Comparison of ENCODE assay signal across 26 mouse cellular contexts in genomic region chr1:173579079-173579478, GRCm38 (mm10). TPM values are rescaled to one million over a fixed set of nuclear protein-coding genes. Genes with fewer than 3 reads are reported as not detected.
DNase-seq lines count a peak whose midpoint lies in the region; ATAC-seq and TF ChIP-seq lines count a peak whose summit lies in the region.
"Had no signal": no experiment of that assay in that cellular context is flagged by ENCODE, and none has a peak within 500 bp of the region (broad histone marks: within the 10 kb centered on the region; RNA-seq: fewer than 3 reads in every experiment).

No protein-coding gene starts in this region.

- dilution Hi-C loops in CH12.LX (cut with MboI; ENCODE audit: extremely low pct_ligation_motif_present, extremely low pct_unique_long_range_greater_than_20kb, low sequenced_read_pairs) = no loop called here

- DNase-seq in A20 (ENCODE audit: low read depth, low spot score) (peak; percentile 62), CH12.LX (ENCODE audit: extremely low read depth) (peak; percentile 52)
- DNase-seq in forebrain, postnatal 0 days = no peak
- DNase-seq in gastrocnemius, adult 2 months = no peak
- DNase-seq: adrenal gland, adult 2 months; adrenal gland, adult 8-10 months; adrenal gland, postnatal 10 days; adrenal gland, postnatal 14 days; adrenal gland, postnatal 25 days; adrenal gland, postnatal 36 days; B cell, adult 2 months; cerebellum, adult 11 months; cerebellum, adult 11-12 months; cerebellum, adult 18-20 months; cerebellum, adult 2 months; cerebellum, adult 8-10 months had no signal

- H3K79me2 ChIP-seq in CH12.LX (replicated peaks; ENCODE audit: control insufficient read depth, extremely low read depth, insufficient read depth, poor library complexity, severe bottlenecking) = peaks cover 11% of the 10 kb centered on the region

- H3K27ac ChIP-seq in CH12.LX (ENCODE audit: insufficient read depth, low read depth) = peak overlapping the region; percentile 74; the same call in 1 of the 2 replicates
- no peak overlapping the region for H3K27ac ChIP-seq in forebrain, postnatal 0 days (ENCODE audit: low read depth, low read length)
- H3K27ac ChIP-seq in gastrocnemius, adult 2 months = no peak overlapping the region

- intact Hi-C loops in gastrocnemius, adult 2 months (cut with DNase I) = no loop called here

- 95% methylated on average over 9 of the region's 9 CpGs for WGBS in forebrain, postnatal 0 days

- no peak for TF ChIP-seq CTCF in CH12.LX (conservative IDR thresholded peaks at IDR 0.05 in 1 of 2, IDR thresholded peaks at IDR 0.05 in 1 of 2; ENCODE audit: low read depth in 2 of 2, low read length in 2 of 2)
- no peak for TF ChIP-seq CTCF in forebrain, postnatal 0 days (IDR thresholded peaks at IDR 0.05; ENCODE audit: low read depth)
- TF ChIP-seq CTCF in gastrocnemius, adult 2 months (IDR thresholded peaks at IDR 0.05) = no peak

- H3K4me2 ChIP-seq in CH12.LX (ENCODE audit: insufficient read depth, low read depth, poor library complexity, severe bottlenecking) = peak overlapping the region; percentile 52; the same call in 1 of the 2 replicates
- no peak overlapping the region for H3K4me2 ChIP-seq in forebrain, postnatal 0 days (ENCODE audit: low read depth)

- H3K4me1 ChIP-seq in CH12.LX (ENCODE audit: control insufficient read depth in 1 of 2, insufficient read depth in 2 of 2) = no peaks in the 10 kb centered on the region
- H3K4me1 ChIP-seq in forebrain, postnatal 0 days (ENCODE audit: insufficient read depth) = no peaks in the 10 kb centered on the region

- peaks cover 6 to 10% of the 10 kb centered on the region in 2 experiments for H3K36me3 ChIP-seq in CH12.LX (replicated peaks in 1 of 2; ENCODE audit: control insufficient read depth in 1 of 2, insufficient read depth in 1 of 2, low read length in 1 of 2)
- no peaks in the 10 kb centered on the region for H3K36me3 ChIP-seq in forebrain, postnatal 0 days (ENCODE audit: insufficient read depth)
- H3K36me3 ChIP-seq: G1E had no signal

- H3K9me3 ChIP-seq in CH12.LX (replicated peaks; ENCODE audit: low read length) = peaks cover 6% of the 10 kb centered on the region
- H3K9me3 ChIP-seq in forebrain, postnatal 0 days (ENCODE audit: low read length) = no peaks in the 10 kb centered on the region

- TF ChIP-seq RAD21 in CH12.LX (IDR thresholded peaks at IDR 0.05; ENCODE audit: low read depth, low read length) = no peak

- peak overlapping the region; percentile 68 for H3K9ac ChIP-seq in CH12.LX (ENCODE audit: insufficient read depth, low read depth)
- no peak overlapping the region for H3K9ac ChIP-seq in forebrain, postnatal 0 days

- peak; percentile 63; the same call in 1 of the 2 replicates for TF ChIP-seq EP300 in CH12.LX (IDR thresholded peaks at IDR 0.05; ENCODE audit: low read length)

- in situ Hi-C loops in CH12.LX (cut with MboI; ENCODE audit: low pct_ligation_motif_present, low pct_unique_long_range_greater_than_20kb, low sequenced_read_pairs) = no loop called here

- no peak for TF ChIP-seq POLR2A in CH12.LX (IDR thresholded peaks at IDR 0.05; ENCODE audit: low read depth, low read length)

- H3K27me3 ChIP-seq in CH12.LX (replicated peaks) = no peaks in the 10 kb centered on the region
- H3K27me3 ChIP-seq in forebrain, postnatal 0 days (ENCODE audit: insufficient read depth, low read length) = no peaks in the 10 kb centered on the region
- H3K27me3 ChIP-seq: Patski had no signal

- peak overlapping the region; percentile 64 to 75 (median 65) for H3K4me3 ChIP-seq in CH12.LX (replicated peaks in 1 of 3; ENCODE audit: low read depth in 2 of 3, low read length in 2 of 3, poor library complexity in 1 of 3)
- no peak overlapping the region for H3K4me3 ChIP-seq in forebrain, postnatal 0 days (ENCODE audit: low read depth, low read length)
- no peak overlapping the region for H3K4me3 ChIP-seq in gastrocnemius, adult 2 months

- no peak for ATAC-seq in forebrain, postnatal 0 days
- ATAC-seq: activated CD4-positive, CD25-positive, alpha-beta regulatory T cell, adult 4 months; CD4-positive, CD25-positive, alpha-beta regulatory T cell, adult 4 months; Patski had no signal

TF ChIP-seq in CH12.LX, 34 proteins besides CTCF, POLR2A, EP300 and RAD21:
- TF ChIP-seq MAFK (IDR thresholded peaks at IDR 0.05; ENCODE audit: insufficient replicate concordance, low read length) (0 out of 2 replicates have a peak, but pooled peaks have one; percentile 30), USF1 (IDR thresholded peaks at IDR 0.05; ENCODE audit: low read depth, low read length) (no peak), SMC3 (IDR thresholded peaks at IDR 0.05; ENCODE audit: low read depth, low read length) (no peak), TCF12 (IDR thresholded peaks at IDR 0.05; ENCODE audit: low read depth, low read length) (no peak), ETS1 (conservative IDR thresholded peaks at IDR 0.05; ENCODE audit: low read depth, low read length) (peak; percentile 43; the same call in 1 of the 2 replicates), MAX (IDR thresholded peaks at IDR 0.05; ENCODE audit: low read length) (peak; percentile 54; the same call in 1 of the 2 replicates), JUN (IDR thresholded peaks at IDR 0.05; ENCODE audit: insufficient read depth, low read depth, low read length) (peak; percentile 13; the same call in 1 of the 2 replicates), IRF4 (IDR thresholded peaks at IDR 0.05; ENCODE audit: low read depth, low read length) (peak; percentile 71; the same call in 1 of the 2 replicates), CHD1 (IDR thresholded peaks at IDR 0.05; ENCODE audit: low read depth, low read length) (no peak), BHLHE40 (IDR thresholded peaks at IDR 0.05; ENCODE audit: low read depth, low read length) (no peak), E2F4 (IDR thresholded peaks at IDR 0.05; ENCODE audit: insufficient replicate concordance, low read depth, low read length) (no peak), KAT2A (IDR thresholded peaks at IDR 0.05; ENCODE audit: insufficient replicate concordance, low read length) (no peak), MYC (IDR thresholded peaks at IDR 0.05; ENCODE audit: low read depth, low read length) (peak; percentile 49; the same call in 1 of the 2 replicates), USF2 (conservative IDR thresholded peaks at IDR 0.05; ENCODE audit: low read depth, low read length) (no peak), MAZ (IDR thresholded peaks at IDR 0.05; ENCODE audit: low read depth, low read length) (no peak), SIN3A (IDR thresholded peaks at IDR 0.05; ENCODE audit: low read length) (peak; percentile 88), TBP (conservative IDR thresholded peaks at IDR 0.05; ENCODE audit: low read depth, low read length) (0 out of 2 replicates have a peak, but pooled peaks have one; percentile 30), ZKSCAN1 (IDR thresholded peaks at IDR 0.05; ENCODE audit: borderline replicate concordance, low read depth, low read length) (no peak), GABPA (IDR thresholded peaks at IDR 0.05; ENCODE audit: insufficient replicate concordance, low read depth, low read length) (no peak), HCFC1 (IDR thresholded peaks at IDR 0.05; ENCODE audit: low read depth, low read length) (peak; percentile 37), NELFE (IDR thresholded peaks at IDR 0.05; ENCODE audit: low read depth, low read length) (no peak), NRF1 (IDR thresholded peaks at IDR 0.05; ENCODE audit: low read depth, low read length) (no peak), MEF2A (IDR thresholded peaks at IDR 0.05; ENCODE audit: borderline replicate concordance, low read depth, low read length) (no peak), RCOR1 (conservative IDR thresholded peaks at IDR 0.05; ENCODE audit: low read depth, low read length) (no peak), ZC3H11A (IDR thresholded peaks at IDR 0.05; ENCODE audit: low read depth, low read length) (no peak), CHD2 (IDR thresholded peaks at IDR 0.05; ENCODE audit: low read length) (no peak), POLR2AphosphoS2 (IDR thresholded peaks at IDR 0.05; ENCODE audit: low read depth, low read length) (no peak), PAX5 (IDR thresholded peaks at IDR 0.05; ENCODE audit: low read length) (no peak), ZMIZ1 (IDR thresholded peaks at IDR 0.05; ENCODE audit: low read depth, low read length) (0 out of 2 replicates have a peak, but pooled peaks have one; percentile 29), JUND (conservative IDR thresholded peaks at IDR 0.05; ENCODE audit: low read depth, low read length) (0 out of 2 replicates have a peak, but pooled peaks have one; percentile 15), MXI1 (IDR thresholded peaks at IDR 0.05; ENCODE audit: low read depth, low read length) (peak; percentile 46; the same call in 1 of the 2 replicates), UBTF (IDR thresholded peaks at IDR 0.05; ENCODE audit: low read depth, low read length) (no peak), ZNF384 (IDR thresholded peaks at IDR 0.05; ENCODE audit: low read depth, low read length) (no peak)

RNA-seq across cellular contexts. Expression of gene Ifi213, which starts 20.0 kb away (rescaled TPM):
- 41.2 and 46.5 TPM in 2 replicates for total RNA-seq in CH12.LX (2012; rRNA removed)
- 70.8 and 78.0 TPM in 2 replicates for total RNA-seq in CH12.LX (2014; rRNA removed)
- polyA plus RNA-seq in CH12.LX (2012; ENCODE audit: insufficient read length, low read depth) = 40.1 and 42.7 TPM in 2 replicates
- total RNA-seq in forebrain, postnatal 0 days (2014; rRNA removed) = 0.08 and 0.24 TPM in 2 replicates
- 0.16 TPM in 1 of 2 replicates, not detected in the other for polyA plus RNA-seq in forebrain, postnatal 0 days (2015; fragmentation: Nextera tagmentation; extraction: Ambion mirVana)
- total RNA-seq in gastrocnemius, adult 2 months (2021) = not detected
- total RNA-seq: MEL had no signal
- polyA plus RNA-seq: C2C12, G1E, Patski had no signal

RNA-seq across cellular contexts. Expression of gene Ifi214, which starts 43.3 kb away (rescaled TPM):
- total RNA-seq in CH12.LX (2012; rRNA removed) (not detected in 2 replicates), CH12.LX (2014; rRNA removed) (0.16 TPM in 1 of 2 replicates, not detected in the other)
- polyA plus RNA-seq in CH12.LX (2012; ENCODE audit: insufficient read length, low read depth) = 0.09 and 0.40 TPM in 2 replicates
- total RNA-seq in forebrain, postnatal 0 days (2014; rRNA removed) = not detected in 2 replicates
- polyA plus RNA-seq in forebrain, postnatal 0 days (2015; fragmentation: Nextera tagmentation; extraction: Ambion mirVana) = not detected in 2 replicates
- not detected for total RNA-seq in gastrocnemius, adult 2 months (2021)
- total RNA-seq: adrenal gland, adult 18-20 months; adrenal gland, postnatal 36 days; adrenal gland, postnatal 4 days; ES-E14; MEL had no signal
- polyA plus RNA-seq: brain, embryonic 14.5 days; C2C12; cerebellum, adult 2 months; G1E; Patski had no signal

RNA-seq across cellular contexts. Expression of gene Ifi209, which starts 51.6 kb away (rescaled TPM):
- total RNA-seq in CH12.LX (2012; rRNA removed) = 0.72 and 0.76 TPM in 2 replicates
- total RNA-seq in CH12.LX (2014; rRNA removed) = 3.2 and 4.3 TPM in 2 replicates
- polyA plus RNA-seq in CH12.LX (2012; ENCODE audit: insufficient read length, low read depth) = 4.9 and 6.2 TPM in 2 replicates
- 0.15 and 0.33 TPM in 2 replicates for total RNA-seq in forebrain, postnatal 0 days (2014; rRNA removed)
- 0.04 and 0.06 TPM in 2 replicates for polyA plus RNA-seq in forebrain, postnatal 0 days (2015; fragmentation: Nextera tagmentation; extraction: Ambion mirVana)
- under 1 TPM; 0.11 to 0.18 TPM for total RNA-seq in gastrocnemius, adult 2 months (2021)
- total RNA-seq: ES-E14, G1E, MEL had no signal
- polyA plus RNA-seq: adrenal gland, adult 2 months; C2C12; G1E had no signal

Comparison
In these comparisons a context has a peak if more than half of its experiments do, and no peak if none do; other contexts are left out.
1. DNase-seq: peak in A20 (single experiment) and CH12.LX (single experiment); none in forebrain, postnatal 0 days (single experiment) and gastrocnemius, adult 2 months (single experiment).
2. H3K4me3 ChIP-seq: peak in CH12.LX (3 of 3); none in forebrain, postnatal 0 days (single experiment) and gastrocnemius, adult 2 months (single experiment).
3. RNA of gene Ifi213, which starts 20.0 kb away (total RNA-seq): 41.2 to 78.0 TPM in CH12.LX; 0.08 to 0.24 TPM in forebrain, postnatal 0 days and not detected in gastrocnemius, adult 2 months; every median in the first group is over 10 times any median in the second.